Mouse (Mus musculus): ENCODE measurements around the gene Cmss1.

Cmss1 gene

GRCm38 (mm10) chr16:57281417-57281816 is 325.2 kb downstream of the Cmss1 start:
- DNase-seq, result no peak

DNA sequence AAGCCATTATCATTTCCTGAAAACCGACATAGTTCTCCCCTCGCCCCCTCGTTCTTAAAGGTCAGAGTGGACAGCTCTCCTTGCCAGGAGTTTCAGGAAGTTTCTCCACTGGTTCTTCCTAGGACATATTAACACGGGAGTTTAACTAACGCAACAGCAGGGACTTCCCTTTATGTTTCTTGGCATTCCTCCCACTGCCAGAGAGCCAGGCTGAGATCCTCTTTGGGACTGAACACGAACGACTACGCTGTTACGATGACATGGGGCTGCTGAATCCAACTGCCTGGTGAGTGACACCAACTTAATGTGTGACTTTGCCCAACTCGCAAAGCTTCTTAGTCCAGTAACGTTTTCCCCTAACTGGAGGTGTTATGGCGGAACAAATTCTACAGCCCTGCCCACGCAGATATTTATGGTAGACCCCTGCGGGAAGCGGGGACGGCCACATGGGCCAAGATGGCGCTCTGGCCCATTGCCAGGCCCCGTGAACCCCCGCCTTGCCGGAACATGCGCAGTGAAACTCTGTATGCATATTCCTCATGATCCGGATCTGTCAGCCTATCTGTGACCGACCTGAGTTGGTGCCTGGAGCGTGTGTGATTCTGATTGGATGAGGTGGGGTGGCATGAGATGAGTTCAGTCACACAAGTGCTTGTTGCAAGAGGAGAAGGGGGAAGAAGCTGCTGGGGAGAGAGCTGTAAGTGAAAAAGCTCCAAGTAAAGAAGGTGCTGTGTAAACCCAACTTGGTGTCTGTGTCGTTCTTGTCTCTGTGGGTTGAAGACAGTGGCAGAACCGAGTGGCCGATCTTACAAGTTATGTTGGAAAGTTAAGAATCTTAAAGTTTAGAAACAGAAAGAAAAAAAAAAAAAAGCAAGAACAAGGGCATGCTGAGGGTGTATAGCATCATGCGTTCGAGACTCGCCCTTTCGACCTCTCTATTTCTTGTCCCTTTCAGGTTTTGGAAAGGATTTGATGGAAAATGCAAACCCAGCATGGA is 326.1 kb downstream of the Cmss1 start:
- DNase-seq, result no peak

- no peak for DNase-seq
Measured at GRCm38 (mm10) chr16:57278976-57279626, 327.6 kb downstream of the Cmss1 start.

- DNase-seq, result no peak
Measured at GRCm38 (mm10) chr16:57269751-57270150, 336.9 kb downstream of the Cmss1 start.

GRCm38 (mm10) chr16:57268058-57268841 is 338.4 kb downstream of the Cmss1 start:
- DNase-seq, result no peak

- DNase-seq, result peak; percentile 49
Measured at GRCm38 (mm10) chr16:57267068-57267467, 339.6 kb downstream of the Cmss1 start.

- DNase-seq, result no peak
Measured at GRCm38 (mm10) chr16:57260152-57260551, 346.5 kb downstream of the Cmss1 start.

- no peak for DNase-seq
Measured at GRCm38 (mm10) chr16:57259356-57260083, 347.1 kb downstream of the Cmss1 start.

All from kidney, postnatal 10 days (tissue).